Mouse (Mus musculus): ENCODE data around the gene Ceacam16. TPM values are rescaled to one million over a fixed set of nuclear protein-coding genes. Genes with fewer than 3 reads are reported as not detected.

Gene Ceacam16
- 0.26 and 0.29 TPM in 2 replicates for polyA plus RNA-seq (2012; rRNA removed)

DNA sequence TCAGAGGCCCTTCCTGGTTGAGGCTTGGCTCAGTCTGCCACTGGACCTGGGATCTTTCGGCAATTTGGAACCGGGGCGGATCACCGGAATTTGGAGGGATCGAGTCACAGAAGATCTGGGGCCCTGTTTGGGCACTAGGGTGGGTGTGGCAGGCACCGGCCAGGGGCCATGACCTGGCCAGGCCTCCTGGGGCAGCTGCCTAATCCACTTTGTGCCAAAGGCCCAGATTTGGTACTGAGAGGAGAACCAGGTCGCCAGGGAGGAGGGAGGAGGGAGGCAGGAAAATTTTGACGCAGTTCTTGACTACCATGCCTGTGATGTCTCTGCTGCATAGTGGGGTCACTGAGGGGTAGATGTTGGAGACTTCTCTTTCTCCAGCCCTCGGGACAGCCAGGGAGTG, at the start of gene Ceacam16:
TSS of gene Ceacam16 (minus strand) at position 101 of the 400 bp plus-strand sequence.

DNA sequence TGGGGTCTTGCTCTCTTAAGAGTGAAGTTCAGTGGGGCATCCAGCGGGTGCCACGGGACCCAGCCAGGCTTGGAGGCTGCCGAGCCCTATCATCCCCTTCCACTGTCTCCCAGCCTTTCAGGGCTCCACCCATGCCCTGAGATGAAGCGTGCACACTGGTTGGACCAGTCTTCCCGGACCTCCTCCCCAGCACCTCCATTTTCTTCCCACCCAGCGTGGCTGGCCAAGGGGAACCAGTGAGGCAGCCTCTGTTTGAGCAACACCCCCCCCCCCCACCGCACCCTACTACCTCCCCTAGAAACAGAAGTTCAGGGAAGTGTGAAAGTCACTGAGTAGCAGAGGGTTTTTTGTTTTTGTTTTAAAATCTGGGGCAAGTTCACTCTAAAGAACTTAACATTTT, 26.8 kb upstream of the Ceacam16 start, which contains the start of gene Ceacam19:
TSS of gene Ceacam19 (minus strand) at position 117 of the 400 bp plus-strand sequence.

DNA sequence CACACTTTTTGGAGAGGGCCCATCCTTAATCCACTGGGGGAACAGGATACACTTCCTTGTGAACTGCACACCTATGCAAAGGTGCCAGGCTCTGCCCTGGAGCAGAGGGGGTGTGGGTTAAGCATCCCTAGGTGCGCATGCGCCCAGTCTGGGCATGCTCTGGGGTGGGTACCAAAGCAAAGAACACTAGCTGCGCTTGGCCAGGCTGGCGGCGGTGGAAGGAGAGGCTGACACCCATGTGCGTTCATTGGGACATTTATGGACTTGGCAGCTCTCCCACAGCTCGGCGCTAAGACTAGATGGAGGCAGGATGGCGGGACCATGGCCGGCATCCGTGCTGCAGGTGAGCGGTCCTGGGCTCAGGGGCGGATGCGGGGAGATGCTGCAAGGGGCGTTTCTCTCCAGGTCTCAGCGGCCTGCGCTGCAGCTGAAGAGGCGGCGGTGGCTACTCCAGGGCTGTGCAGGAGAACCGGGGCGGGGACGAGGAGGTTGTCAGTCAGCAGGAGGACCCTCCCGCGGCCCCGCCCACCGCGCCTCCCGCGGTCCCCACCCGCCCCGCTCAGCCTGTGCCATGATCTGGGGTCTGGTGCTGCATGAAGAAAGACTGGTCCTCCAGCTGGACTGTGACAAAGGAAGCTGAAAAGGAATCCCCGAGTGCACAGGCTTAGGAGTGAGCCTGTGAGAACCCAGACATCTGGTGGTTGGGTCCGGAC, 9.1 kb downstream of the Ceacam16 start, which contains the start of gene Gm19345:
TSS of gene Gm19345 (plus strand) at position 146 of the 713 bp plus-strand sequence.

DNA sequence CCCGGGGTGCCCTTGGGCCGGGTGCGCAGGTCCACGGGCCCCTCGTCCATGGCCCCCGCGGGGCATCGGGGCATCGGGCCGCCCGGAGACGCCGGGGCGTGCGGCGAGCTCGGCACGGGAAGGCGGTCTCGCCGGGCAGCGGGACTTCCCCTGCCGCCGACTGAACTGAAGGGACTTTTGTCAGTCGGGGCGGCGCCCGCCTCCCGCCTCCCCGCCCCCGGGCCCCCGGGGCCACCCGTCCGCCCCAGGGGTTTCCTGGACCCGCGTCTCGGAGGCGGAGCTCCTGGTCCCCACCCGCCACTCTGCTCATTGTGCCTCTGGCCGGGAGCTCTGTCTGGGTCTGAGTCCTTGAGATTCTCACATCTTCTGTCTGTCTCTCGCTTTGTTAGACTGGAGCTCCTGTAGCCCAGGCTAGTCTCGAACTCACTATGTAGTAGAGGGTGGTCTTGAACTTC, 38.5 kb downstream of the Ceacam16 start, which contains the start of gene Bcl3:
TSS of gene Bcl3 (minus strand) at position 167 of the 455 bp plus-strand sequence.

Other genes with a start within 250 kb of the Ceacam16 start
- 10.6 and 18.6 TPM in 2 replicates for gene Relb, start 231.9 kb downstream of the Ceacam16 start, polyA plus RNA-seq (2012; rRNA removed)
- gene Clptm1, start 196.3 kb downstream of the Ceacam16 start, polyA plus RNA-seq (2012; rRNA removed), result 55.4 and 69.0 TPM in 2 replicates
- gene Apoc2, start 183.4 kb downstream of the Ceacam16 start, polyA plus RNA-seq (2012; rRNA removed), result 1.1 and 1.6 TPM in 2 replicates
- not detected in 2 replicates for gene Gm44805, start 179.9 kb downstream of the Ceacam16 start, polyA plus RNA-seq (2012; rRNA removed)
- gene Apoc4, start 179.8 kb downstream of the Ceacam16 start, polyA plus RNA-seq (2012; rRNA removed), result 0.37 TPM in 1 of 2 replicates, not detected in the other
- gene Apoc1, start 168.6 kb downstream of the Ceacam16 start, polyA plus RNA-seq (2012; rRNA removed), result 6.5 and 8.3 TPM in 2 replicates
- 235 and 380 TPM in 2 replicates for gene Apoe, start 162.1 kb downstream of the Ceacam16 start, polyA plus RNA-seq (2012; rRNA removed)
- gene Tomm40, start 145.9 kb downstream of the Ceacam16 start, polyA plus RNA-seq (2012; rRNA removed), result 58.9 and 85.6 TPM in 2 replicates
- 64.6 and 101 TPM in 2 replicates for gene Nectin2, start 110.8 kb downstream of the Ceacam16 start, polyA plus RNA-seq (2012; rRNA removed)
- 52.3 and 63.9 TPM in 2 replicates for gene Bcam, start 90.3 kb downstream of the Ceacam16 start, polyA plus RNA-seq (2012; rRNA removed)
- 41.1 and 54.6 TPM in 2 replicates for gene Cblc, start 64.5 kb downstream of the Ceacam16 start, polyA plus RNA-seq (2012; rRNA removed)
- 47.9 and 87.5 TPM in 2 replicates for gene Bcl3, start 38.5 kb downstream of the Ceacam16 start, polyA plus RNA-seq (2012; rRNA removed)
- gene Gm19345, start 9.3 kb downstream of the Ceacam16 start, polyA plus RNA-seq (2012; rRNA removed), result 0.53 TPM in 1 of 2 replicates, not detected in the other
- 2.5 and 3.0 TPM in 2 replicates for gene Ceacam19, start 26.7 kb upstream of the Ceacam16 start, polyA plus RNA-seq (2012; rRNA removed)
- gene Pvr, start 59.9 kb upstream of the Ceacam16 start, polyA plus RNA-seq (2012; rRNA removed), result 2.3 and 3.4 TPM in 2 replicates
- 11.7 and 16.6 TPM in 2 replicates for gene Igsf23, start 89.5 kb upstream of the Ceacam16 start, polyA plus RNA-seq (2012; rRNA removed)
- gene Ceacam20, start 104.1 kb upstream of the Ceacam16 start, polyA plus RNA-seq (2012; rRNA removed), result 0.06 TPM in 1 of 2 replicates, not detected in the other
- gene Nlrp9b, start 130.2 kb upstream of the Ceacam16 start, polyA plus RNA-seq (2012; rRNA removed), result not detected in 2 replicates
- gene Vmn1r91, start 238.4 kb upstream of the Ceacam16 start, polyA plus RNA-seq (2012; rRNA removed), result not detected in 2 replicates